Mouse (Mus musculus) thymus, postnatal 25 days (tissue): Measurements from ENCODE around the gene Tmem213.

Source experiments
- DNase-seq: peaks from one replicate; pipeline ENCODE4 v3.0.0; 2022

Gene Tmem213

DNA sequence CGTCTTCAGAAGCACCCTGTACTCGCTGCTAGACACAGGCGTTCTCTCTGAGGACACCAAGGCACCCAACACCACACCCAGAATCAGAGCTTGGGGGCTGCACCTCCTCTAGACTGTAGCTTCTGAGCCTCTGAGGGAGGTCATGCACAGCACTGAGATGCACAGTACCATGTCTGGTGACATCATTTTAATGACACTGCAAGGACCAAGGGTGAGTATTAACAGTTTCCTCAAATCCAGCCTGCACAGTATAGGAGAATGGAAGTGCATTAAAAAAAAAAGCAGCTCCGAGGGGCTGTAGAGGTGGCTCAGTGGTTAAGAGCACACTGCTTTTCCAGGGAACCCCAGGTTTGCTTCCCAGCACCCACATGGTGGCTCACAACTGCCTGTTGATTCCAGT is 50.5 kb downstream of the Tmem213 start:
- no peak for DNase-seq

DNA sequence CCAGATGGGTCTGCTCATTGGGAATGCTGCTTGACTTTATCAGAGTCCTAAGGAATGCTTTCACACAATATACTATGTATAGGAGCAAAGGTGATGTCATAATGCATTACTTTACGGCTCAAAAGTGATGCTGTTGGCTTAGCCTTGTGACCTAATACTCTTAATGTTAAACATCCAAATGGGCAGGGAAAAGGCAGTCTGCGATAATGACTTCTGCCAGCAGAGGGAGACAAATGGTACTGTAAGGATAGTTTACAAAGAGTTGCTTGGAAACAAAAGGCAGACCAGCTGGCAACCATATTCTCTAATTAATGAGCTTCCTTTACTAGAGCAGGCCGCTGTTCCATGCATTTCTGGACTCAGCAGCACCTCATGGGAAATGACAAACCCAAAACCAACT is 51.0 kb downstream of the Tmem213 start:
- DNase-seq: peak; percentile 71

GRCm38 (mm10) chr6:38160556-38160955 is 51.5 kb downstream of the Tmem213 start:
- DNase-seq: no peak

- DNase-seq: no peak
These were observed 53.9 kb downstream of the Tmem213 start for GRCm38 (mm10) chr6:38162825-38163504.

GRCm38 (mm10) chr6:38164705-38165104 is 55.6 kb downstream of the Tmem213 start:
- DNase-seq: no peak

DNA sequence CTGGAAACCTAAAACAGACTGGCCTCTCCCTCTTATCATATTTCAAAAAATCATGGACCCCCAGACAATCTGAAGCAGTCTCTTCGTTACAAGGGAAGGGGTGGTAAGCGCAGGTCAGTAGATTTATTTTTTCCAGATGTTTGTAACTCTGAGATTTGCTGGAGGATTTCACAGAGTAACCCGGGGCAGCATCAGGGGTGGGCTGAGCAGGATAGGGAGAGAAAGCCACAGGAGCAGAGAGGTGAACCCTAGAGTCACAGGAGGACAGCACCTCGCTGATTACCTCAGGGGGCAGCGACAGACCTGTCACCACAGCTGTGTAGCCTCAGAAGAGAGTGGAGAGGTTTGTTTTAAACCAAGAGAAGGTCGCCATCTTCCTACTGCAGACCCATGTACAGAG is 56.3 kb downstream of the Tmem213 start:
- no peak for DNase-seq
